Mouse (Mus musculus): Measurements from ENCODE around the gene Tsga10.

DNA sequence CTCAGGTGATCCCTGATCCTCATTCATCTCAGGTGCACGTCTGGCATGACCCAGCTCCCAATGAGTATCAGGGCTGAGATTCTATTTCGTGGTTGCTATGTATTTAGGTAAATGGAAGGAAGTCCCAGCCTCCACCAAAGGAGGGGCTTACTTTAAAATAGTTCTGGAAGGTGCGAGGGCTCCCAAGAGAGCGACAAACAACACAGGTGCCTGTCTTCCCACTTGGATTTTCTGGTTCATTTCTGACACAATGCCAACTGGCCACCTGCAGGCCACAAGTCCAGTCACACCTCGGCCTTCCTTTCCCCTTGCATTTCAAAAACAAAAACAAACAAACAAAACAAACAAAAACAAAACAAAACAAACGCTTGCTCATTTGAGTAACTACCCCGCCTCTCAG is 147.7 kb downstream of the Tsga10 start:
- no peak for TF ChIP-seq EP300 (IDR thresholded peaks at IDR 0.05; ENCODE audit: low read depth)
- TF ChIP-seq CTCF (IDR thresholded peaks at IDR 0.05; ENCODE audit: low read depth) = no peak
